In genomic region chr1:74883441-74883840, GRCm38 (mm10) we compare ENCODE assay signal across 24 mouse cellular contexts. TPM values are rescaled to one million over a fixed set of nuclear protein-coding genes. Genes with fewer than 3 reads are reported as not detected.
"Had no signal": no experiment of that assay in that cellular context is flagged by ENCODE, and none has a peak within 500 bp of the region (broad histone marks: within the 10 kb centered on the region; RNA-seq: fewer than 3 reads in every experiment).

No protein-coding gene starts in this region.

- H3K4me2 ChIP-seq: midbrain, embryonic 12.5 days had no signal

- DNase-seq: lung, adult 18-20 months; lung, embryonic 14.5 days; lung, postnatal 10 days; lung, postnatal 4 days; retina, postnatal 1 day; right cerebral cortex, adult 18-20 months; right cerebral cortex, postnatal 25 days; right cerebral cortex, postnatal 4 days; spleen, adult 18-20 months; thymus, adult 18-20 months; thymus, postnatal 14 days; thymus, postnatal 36 days had no signal

- H3K9ac ChIP-seq: lung, embryonic 14.5 days; midbrain, embryonic 12.5 days; midbrain, embryonic 15.5 days; neural tube, embryonic 13.5 days had no signal

- ATAC-seq: midbrain, embryonic 15.5 days had no signal

- H3K4me3 ChIP-seq: myocyte; neural tube, embryonic 13.5 days had no signal

- H3K27ac ChIP-seq: midbrain, embryonic 12.5 days; midbrain, embryonic 15.5 days; neural tube, embryonic 13.5 days; neural tube, embryonic 15.5 days had no signal

- H3K36me3 ChIP-seq: midbrain, embryonic 12.5 days; midbrain, embryonic 15.5 days; neural tube, embryonic 13.5 days; neural tube, embryonic 15.5 days had no signal

- H3K9me3 ChIP-seq: midbrain, embryonic 12.5 days; midbrain, embryonic 15.5 days; neural tube, embryonic 13.5 days; neural tube, embryonic 15.5 days had no signal

RNA-seq across cellular contexts. Expression of gene Fev, which starts 1.8 kb away (rescaled TPM):
- total RNA-seq: megakaryocyte, adult 5-6 weeks; megakaryocyte-erythroid progenitor cell, adult 5-6 weeks had no signal
- polyA plus RNA-seq: liver, embryonic 16.5 days; lung, embryonic 14.5 days; lung, embryonic 16.5 days; myocyte; neural tube, embryonic 11.5 days; neural tube, embryonic 13.5 days; stomach, embryonic 14.5 days; thymus, postnatal 0 days had no signal

RNA-seq across cellular contexts. Expression of gene Cryba2, which starts 9.5 kb away (rescaled TPM):
- total RNA-seq: megakaryocyte, adult 5-6 weeks; megakaryocyte-erythroid progenitor cell, adult 5-6 weeks had no signal
- polyA plus RNA-seq: liver, embryonic 16.5 days; lung, embryonic 14.5 days; lung, embryonic 16.5 days; midbrain, embryonic 12.5 days; myocyte; neural tube, embryonic 11.5 days had no signal

RNA-seq across cellular contexts. Expression of gene Cdk5r2, which starts 28.7 kb away (rescaled TPM):
- total RNA-seq: megakaryocyte, adult 5-6 weeks; megakaryocyte-erythroid progenitor cell, adult 5-6 weeks had no signal
- polyA plus RNA-seq: liver, embryonic 16.5 days; lung, embryonic 14.5 days; lung, embryonic 16.5 days; thymus, postnatal 0 days had no signal

RNA-seq across cellular contexts. Expression of gene Cfap65, which starts 52.0 kb away (rescaled TPM):
- total RNA-seq: megakaryocyte, adult 5-6 weeks; megakaryocyte-erythroid progenitor cell, adult 5-6 weeks had no signal
- polyA plus RNA-seq: liver, embryonic 16.5 days; myocyte; stomach, embryonic 14.5 days had no signal
